Mouse (Mus musculus) MEL (cell line): ENCODE measurements at regions not wholly inside any gene's neighbourhood (a gene's known extent, or its start where the extent isn't known, plus 50 kb on each side); places are given as distances from the start of the nearest gene placed in this dataset.

Experiments used
- DNase-seq: peaks from one replicate; pipeline ENCODE4 v3.0.0; 2011; ENCODE audit warnings: low read depth, low spot score
- H3K27ac ChIP-seq: 2 replicates; pipeline ENCODE4 v1.5.1; 2012; ENCODE audit warnings: low read depth, mild to moderate bottlenecking, control low read depth, low read length, moderate library complexity; ENCODE audit not compliant: control insufficient read depth
- H3K27me3 ChIP-seq, 2 experiments: fragments of 150-350 bp in 1 of 2; sonication (generic) in 1 of 2; 2 replicates each; pipeline ENCODE4 v1.6.1; 2012; ENCODE audit warnings: low read length in 2 of 2, mild to moderate bottlenecking in 2 of 2, improper control_type of control experiment in 1 of 2, moderate library complexity in 1 of 2; ENCODE audit not compliant: insufficient read depth in 2 of 2, control insufficient read depth in 1 of 2
- H3K36me3 ChIP-seq, 2 experiments: 2 replicates each; pipeline ENCODE4 v1.6.1; 2012 to 2014; ENCODE audit warnings: low read length in 2 of 2, improper control_type of control experiment in 1 of 2, inconsistent platforms in 1 of 2, mild to moderate bottlenecking in 1 of 2; ENCODE audit not compliant: insufficient read depth in 2 of 2, control insufficient read depth in 1 of 2
- H3K4me1 ChIP-seq, 2 experiments: fragments of 150-350 bp in 1 of 2; sonication (generic) in 1 of 2; 2 replicates each; pipeline ENCODE4 v1.6.1; 2012; ENCODE audit warnings: low read length in 2 of 2, improper control_type of control experiment in 1 of 2, mild to moderate bottlenecking in 1 of 2; ENCODE audit not compliant: insufficient read depth in 2 of 2, control insufficient read depth in 1 of 2
- H3K4me3 ChIP-seq, 2 experiments: fragments of 150-350 bp in 1 of 2; sonication (generic) in 1 of 2; 2 replicates each; pipeline ENCODE4 v1.5.1; 2012; ENCODE audit warnings: low read depth in 2 of 2, low read length in 2 of 2, mild to moderate bottlenecking in 2 of 2, moderate library complexity in 2 of 2, control low read depth in 1 of 2, improper control_type of control experiment in 1 of 2; ENCODE audit not compliant: control insufficient read depth in 1 of 2, insufficient read depth in 1 of 2
- H3K79me2 ChIP-seq: 2 replicates; pipeline ENCODE4 v1.6.1; 2012; ENCODE audit warnings: mild to moderate bottlenecking, low read length, moderate library complexity; ENCODE audit not compliant: control insufficient read depth, poor library complexity, insufficient read depth
- H3K9ac ChIP-seq: 2 replicates; pipeline ENCODE4 v1.6.1; 2012; ENCODE audit warnings: low read depth, mild to moderate bottlenecking, control low read depth, low read length, moderate library complexity; ENCODE audit not compliant: control insufficient read depth, poor library complexity, severe bottlenecking
- H3K9me3 ChIP-seq: fragments of 150-350 bp; sonication (generic); replicated peaks from 2 replicates; pipeline ENCODE4 v1.6.1; 2012; ENCODE audit warnings: mild to moderate bottlenecking, low read length, improper control_type of control experiment, moderate library complexity; ENCODE audit not compliant: insufficient read depth
- BHLHE40 ChIP-seq: IDR thresholded peaks from 2 replicates; pipeline ENCODE4 v1.6.1; 2012; ENCODE audit warnings: low read depth, mild to moderate bottlenecking, inconsistent platforms, low read length, improper control_type of control experiment, borderline replicate concordance
- CHD2 ChIP-seq: IDR thresholded peaks from 2 replicates; pipeline ENCODE4 v1.6.1; 2011; ENCODE audit warnings: low read length, improper control_type of control experiment
- CTCF ChIP-seq, 3 experiments: IDR thresholded peaks in 2 of 3; conservative IDR thresholded peaks in 1 of 3; 2 replicates each; pipeline ENCODE4 v1.5.1; 2011 to 2012; ENCODE audit warnings: low read length in 3 of 3, low read depth in 2 of 3, mild to moderate bottlenecking in 2 of 3, improper control_type of control experiment in 1 of 3, inconsistent platforms in 1 of 3, mixed read lengths in 1 of 3, moderate library complexity in 1 of 3; ENCODE audit not compliant: control insufficient read depth in 1 of 3, insufficient read depth in 1 of 3, poor library complexity in 1 of 3, severe bottlenecking in 1 of 3
- ELF1 ChIP-seq: IDR thresholded peaks from 2 replicates; pipeline ENCODE4 v1.6.1; 2014; ENCODE audit warnings: low read depth, mild to moderate bottlenecking, inconsistent platforms, low read length, improper control_type of control experiment, moderate library complexity
- ETS1 ChIP-seq: IDR thresholded peaks from 2 replicates; pipeline ENCODE4 v1.6.1; 2012; ENCODE audit warnings: low read depth, mild to moderate bottlenecking, inconsistent platforms, low read length, improper control_type of control experiment, moderate library complexity
- GABPA ChIP-seq: IDR thresholded peaks from 2 replicates; pipeline ENCODE4 v1.6.1; 2012; ENCODE audit warnings: low read depth, mild to moderate bottlenecking, inconsistent platforms, low read length, improper control_type of control experiment, moderate library complexity
- GATA1 ChIP-seq: IDR thresholded peaks from 2 replicates; pipeline ENCODE4 v1.6.1; 2011; ENCODE audit warnings: low read depth, low read length, improper control_type of control experiment
- MYB ChIP-seq: IDR thresholded peaks from 2 replicates; pipeline ENCODE4 v1.6.1; 2011; ENCODE audit warnings: mild to moderate bottlenecking, low read depth, low read length, improper control_type of control experiment
- NELFE ChIP-seq: IDR thresholded peaks from 2 replicates; pipeline ENCODE4 v1.6.1; 2011; ENCODE audit warnings: low read depth, low read length, improper control_type of control experiment
- POLR2A ChIP-seq, 2 experiments: IDR thresholded peaks; 2 replicates each; pipeline ENCODE4 v1.6.1; 2011 to 2012; ENCODE audit warnings: low read length in 2 of 2, mild to moderate bottlenecking in 2 of 2, control low read depth in 1 of 2, improper control_type of control experiment in 1 of 2, low read depth in 1 of 2, moderate library complexity in 1 of 2; ENCODE audit not compliant: control insufficient read depth in 1 of 2, insufficient read depth in 1 of 2, poor library complexity in 1 of 2
- POLR2AphosphoS5 ChIP-seq: IDR thresholded peaks from 2 replicates; pipeline ENCODE4 v1.6.1; 2012; ENCODE audit warnings: low read depth, borderline replicate concordance, mild to moderate bottlenecking, inconsistent platforms, low read length, moderate library complexity, mixed read lengths
- SMC3 ChIP-seq: IDR thresholded peaks from 2 replicates; pipeline ENCODE4 v1.6.1; 2011; ENCODE audit warnings: low read depth, low read length, improper control_type of control experiment
- TAL1 ChIP-seq: IDR thresholded peaks from 2 replicates; pipeline ENCODE4 v1.6.1; 2012; ENCODE audit warnings: mild to moderate bottlenecking, inconsistent platforms, low read length, moderate library complexity, mixed read lengths
- TBP ChIP-seq: IDR thresholded peaks from 2 replicates; pipeline ENCODE4 v1.8.0; 2011; ENCODE audit warnings: low read depth, low read length, improper control_type of control experiment
- USF1 ChIP-seq: IDR thresholded peaks from 2 replicates; pipeline ENCODE4 v1.6.1; 2014; ENCODE audit warnings: low read depth, mild to moderate bottlenecking, inconsistent platforms, low read length, improper control_type of control experiment, moderate library complexity
- USF2 ChIP-seq, 2 experiments: IDR thresholded peaks; 2 replicates each; pipeline ENCODE4 v1.6.1; 2011 to 2012; ENCODE audit warnings: improper control_type of control experiment in 2 of 2, low read length in 2 of 2, borderline replicate concordance in 1 of 2, inconsistent platforms in 1 of 2, low read depth in 1 of 2, mild to moderate bottlenecking in 1 of 2; ENCODE audit not compliant: insufficient read depth in 1 of 2
- ZMIZ1 ChIP-seq: IDR thresholded peaks from 2 replicates; pipeline ENCODE4 v1.6.1; 2012; ENCODE audit warnings: low read depth, mild to moderate bottlenecking, inconsistent platforms, low read length, improper control_type of control experiment, moderate library complexity

- H3K4me3 ChIP-seq = no peak overlapping the region
- no peaks in the 10 kb centered on the region for H3K9me3 ChIP-seq
- no peaks in the 10 kb centered on the region for H3K79me2 ChIP-seq
- H3K27me3 ChIP-seq = no peaks in the 10 kb centered on the region; a peak in 1 of 4 replicates
- H3K27ac ChIP-seq = no peak overlapping the region
- DNase-seq = no peak
- peaks cover 0 to 4% of the 10 kb centered on the region in 2 experiments; a peak in 1 of 4 replicates for H3K4me1 ChIP-seq
- TF ChIP-seq ZMIZ1 (no peak), USF2 (IDR thresholded peaks at IDR 0.05; ENCODE audit: borderline replicate concordance in 1 of 2, insufficient read depth in 1 of 2, low read depth in 1 of 2, low read length in 2 of 2) (no peak), CHD2 (no peak), POLR2A (IDR thresholded peaks at IDR 0.05; ENCODE audit: control insufficient read depth in 1 of 2, insufficient read depth in 1 of 2, low read depth in 1 of 2, low read length in 2 of 2, poor library complexity in 1 of 2) (no peak), GATA1 (no peak), CTCF (IDR thresholded peaks at IDR 0.05 in 2 of 3, conservative IDR thresholded peaks at IDR 0.05 in 1 of 3; ENCODE audit: control insufficient read depth in 1 of 3, insufficient read depth in 1 of 3, low read depth in 2 of 3, low read length in 3 of 3, poor library complexity in 1 of 3, severe bottlenecking in 1 of 3) (no peak), POLR2AphosphoS5 (no peak)
- H3K9ac ChIP-seq = no peak overlapping the region
- H3K36me3 ChIP-seq = no peaks in the 10 kb centered on the region
These were observed 57.9 kb upstream of the Sfmbt2 start for GRCm38 (mm10) chr2:10312398-10312797.

- Histone ChIP-seq H3K9ac (no peak overlapping the region), H3K4me3 (no peak overlapping the region), H3K79me2 (no peaks in the 10 kb centered on the region), H3K36me3 (no peaks in the 10 kb centered on the region), H3K4me1 (no peaks in the 10 kb centered on the region), H3K9me3 (no peaks in the 10 kb centered on the region), H3K27ac (no peak overlapping the region), H3K27me3 (no peaks in the 10 kb centered on the region)
- TF ChIP-seq POLR2A (IDR thresholded peaks at IDR 0.05; ENCODE audit: control insufficient read depth in 1 of 2, insufficient read depth in 1 of 2, low read depth in 1 of 2, low read length in 2 of 2, poor library complexity in 1 of 2) = no peak
- DNase-seq = no peak
These were observed 55.8 kb upstream of the Sfmbt2 start for GRCm38 (mm10) chr2:10314251-10315243.

DNA sequence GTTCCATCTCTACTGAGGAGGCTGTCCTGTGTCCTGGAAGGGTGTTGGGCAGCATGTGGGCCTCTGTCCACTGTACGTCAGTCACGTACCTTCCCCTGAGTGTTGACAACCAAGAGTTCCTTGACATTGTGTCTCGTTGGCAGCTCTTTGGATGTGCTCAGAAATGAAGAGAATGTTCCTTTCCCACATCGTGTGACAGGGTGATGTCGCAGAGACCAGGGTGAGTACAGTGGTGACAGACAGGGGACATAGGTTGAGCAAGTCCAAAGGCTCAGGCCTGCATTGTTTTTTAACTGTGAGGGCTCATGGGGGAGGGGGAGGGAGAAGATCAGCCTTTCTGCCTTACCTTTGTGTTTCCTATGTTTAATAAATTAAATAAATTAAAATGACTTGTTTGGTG is 54.0 kb upstream of the Sfmbt2 start:
- H3K27ac ChIP-seq = no peak overlapping the region
- no peak for TF ChIP-seq USF1
- TF ChIP-seq TAL1 = no peak
- no peak for TF ChIP-seq SMC3
- no peak for TF ChIP-seq GABPA
- TF ChIP-seq ELF1 = no peak
- TF ChIP-seq NELFE = no peak
- TF ChIP-seq BHLHE40 = no peak
- TF ChIP-seq ETS1 = no peak
- no peak for TF ChIP-seq TBP
- no peak for TF ChIP-seq MYB
- H3K79me2 ChIP-seq = no peaks in the 10 kb centered on the region
- H3K36me3 ChIP-seq = no peaks in the 10 kb centered on the region
- H3K4me3 ChIP-seq = no peak overlapping the region
- no peak overlapping the region for H3K9ac ChIP-seq
- H3K27me3 ChIP-seq = no peaks in the 10 kb centered on the region
- no peak for DNase-seq
- no peaks in the 10 kb centered on the region for H3K9me3 ChIP-seq
- no peaks in the 10 kb centered on the region for H3K4me1 ChIP-seq
